Mouse (Mus musculus): ENCODE measurements around the gene Stx18. TPM values are rescaled to one million over a fixed set of nuclear protein-coding genes. Genes with fewer than 3 reads are reported as not detected.

Gene Stx18
- total RNA-seq, 2 experiments from 2014 or later = 24.0 to 31.5 TPM

DNA sequence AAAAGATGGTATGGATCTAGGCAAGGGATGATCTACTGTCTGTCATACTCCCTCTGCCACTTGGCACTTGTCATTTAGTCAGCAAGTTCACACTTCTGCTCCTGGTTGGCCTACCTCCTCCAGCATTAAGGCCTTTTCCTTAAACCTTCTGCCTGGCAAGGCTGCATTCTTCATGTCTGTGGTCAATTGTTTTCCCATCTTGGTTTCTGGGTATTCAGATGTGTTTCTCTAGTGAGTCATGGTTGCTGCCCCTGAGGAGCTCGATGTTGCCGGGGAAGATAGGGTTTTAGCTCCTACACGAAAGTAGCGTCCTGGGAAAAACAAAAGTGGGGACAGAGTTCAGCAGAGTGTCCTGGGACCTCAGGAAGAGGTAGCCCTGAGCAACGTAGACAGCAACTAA lies 80.7 kb downstream of the Stx18 start:
- ATAC-seq (replicated peaks; ENCODE audit: low FRiP score, low TSS enrichment, poor library complexity, severe bottlenecking) = no peak

DNA sequence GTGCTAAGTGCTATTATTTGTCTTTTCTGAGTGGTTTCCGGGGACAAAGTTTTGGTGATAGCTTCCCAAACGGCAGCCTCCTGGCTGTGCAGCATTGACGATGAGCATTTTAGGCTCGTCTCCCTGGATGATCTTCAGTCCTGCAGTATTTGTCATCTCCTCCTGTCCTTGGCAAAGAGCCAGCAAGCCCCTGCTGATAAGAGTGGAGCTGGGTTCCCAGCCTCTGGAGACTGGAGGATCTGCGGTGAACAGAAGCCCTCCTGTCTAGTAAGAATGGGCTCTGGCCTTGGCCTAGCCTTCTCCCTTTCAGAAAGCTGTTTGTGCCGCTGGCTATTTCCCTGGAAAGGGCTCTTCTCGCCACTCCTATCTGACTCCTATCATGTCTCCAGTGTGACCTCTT lies 83.2 kb downstream of the Stx18 start:
- ATAC-seq (replicated peaks; ENCODE audit: low FRiP score, low TSS enrichment, poor library complexity, severe bottlenecking) = no peak

DNA sequence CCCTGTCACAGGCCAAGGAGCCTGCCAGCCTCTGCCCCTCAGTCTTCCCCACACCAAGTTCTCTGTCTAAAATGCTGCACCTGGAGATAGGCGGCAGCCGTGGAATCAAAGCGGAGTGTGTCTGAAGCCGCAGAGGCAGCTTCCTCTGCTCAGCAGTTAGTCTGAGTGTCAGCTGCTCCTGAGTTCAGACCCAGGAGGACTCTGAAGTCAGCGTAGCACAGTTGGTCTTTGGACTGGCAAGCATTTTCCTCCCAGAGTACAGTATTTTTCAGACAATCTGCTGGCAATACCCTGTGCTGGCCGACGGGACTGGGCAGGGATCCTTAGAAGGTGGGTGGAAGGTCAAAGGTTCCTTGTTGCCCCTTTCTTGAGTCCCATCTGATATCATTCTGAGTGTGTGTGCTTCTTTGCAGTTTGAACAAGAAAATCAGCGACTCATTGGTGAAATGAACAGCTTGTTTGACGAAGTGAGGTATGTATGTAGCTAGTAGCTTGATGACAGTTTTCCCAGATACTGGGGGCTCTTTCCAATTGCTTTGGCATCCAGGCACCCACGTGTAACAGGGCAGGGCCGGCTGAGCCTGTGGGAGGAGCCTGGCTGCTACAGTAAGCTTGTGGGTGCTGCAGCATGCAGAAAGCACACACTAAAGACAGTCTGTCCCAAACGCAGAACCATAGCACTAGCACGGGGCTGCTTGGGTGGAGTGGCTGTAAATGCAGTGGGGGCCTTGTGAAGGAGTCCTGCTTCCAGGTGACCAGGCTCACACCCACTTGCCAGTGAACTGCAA lies 88.2 kb downstream of the Stx18 start:
- no peak for ATAC-seq (replicated peaks; ENCODE audit: low FRiP score, low TSS enrichment, poor library complexity, severe bottlenecking)

DNA sequence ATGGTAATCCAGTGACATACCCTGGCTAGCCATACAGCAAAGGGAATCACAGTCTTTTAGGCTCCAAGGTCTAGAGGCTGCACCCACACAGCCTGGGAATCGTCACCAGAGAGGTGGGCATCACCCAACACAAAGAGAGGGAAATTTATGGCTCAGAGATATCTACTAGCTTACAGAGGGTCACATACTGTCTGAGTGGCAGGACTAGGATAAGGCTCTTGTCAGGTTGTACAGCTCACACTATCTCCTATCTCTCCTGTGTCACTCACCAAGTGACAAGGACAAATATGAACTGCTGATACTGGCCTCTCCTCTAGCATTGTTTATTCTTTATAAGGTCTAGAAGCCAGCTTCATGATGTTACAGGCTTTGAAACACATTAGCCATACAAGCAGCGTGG lies 90.8 kb downstream of the Stx18 start:
- ATAC-seq (replicated peaks; ENCODE audit: low FRiP score, low TSS enrichment, poor library complexity, severe bottlenecking) = 0 out of 2 replicates have a peak, but pooled peaks have one; percentile 55

DNA sequence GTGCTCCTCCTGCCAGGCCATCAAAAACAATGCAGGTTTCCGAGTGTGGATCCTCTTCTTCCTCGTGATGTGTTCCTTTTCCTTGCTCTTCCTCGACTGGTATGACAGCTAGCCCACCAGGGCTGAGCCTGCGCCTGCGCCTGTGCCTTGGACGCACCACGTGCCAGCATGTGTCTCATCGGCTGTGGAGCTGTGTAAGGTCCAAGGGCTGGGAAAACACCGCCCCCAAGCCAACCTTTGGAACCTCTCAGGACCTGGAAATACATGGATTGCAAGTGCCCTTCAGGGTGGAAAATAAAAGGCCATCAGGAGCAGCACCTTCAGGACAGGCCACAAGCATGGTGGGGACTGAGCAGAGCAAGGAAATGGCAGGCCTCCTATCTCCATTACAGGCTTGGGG lies 97.7 kb downstream of the Stx18 start:
- no peak for ATAC-seq (replicated peaks; ENCODE audit: low FRiP score, low TSS enrichment, poor library complexity, severe bottlenecking)

DNA sequence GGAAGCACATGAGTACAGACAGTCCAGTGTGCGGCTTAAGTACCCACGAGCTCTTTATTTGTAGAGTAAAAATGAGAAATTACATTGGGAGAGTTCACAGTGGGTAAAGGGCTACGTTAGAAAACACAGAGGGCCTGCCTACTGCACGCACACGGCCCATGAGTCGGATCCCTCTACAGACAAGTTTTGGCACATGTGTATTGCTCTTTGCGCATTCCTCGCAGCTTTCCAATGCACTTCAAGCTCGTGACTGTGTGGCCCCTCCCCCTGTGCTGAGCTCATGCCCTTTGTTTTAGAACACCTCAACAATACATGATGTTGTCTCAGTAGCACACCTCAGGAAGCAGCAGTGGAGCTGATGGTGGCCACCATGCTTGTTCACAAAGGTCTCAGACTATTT lies 98.6 kb downstream of the Stx18 start:
- no peak for ATAC-seq (replicated peaks; ENCODE audit: low FRiP score, low TSS enrichment, poor library complexity, severe bottlenecking)

DNA sequence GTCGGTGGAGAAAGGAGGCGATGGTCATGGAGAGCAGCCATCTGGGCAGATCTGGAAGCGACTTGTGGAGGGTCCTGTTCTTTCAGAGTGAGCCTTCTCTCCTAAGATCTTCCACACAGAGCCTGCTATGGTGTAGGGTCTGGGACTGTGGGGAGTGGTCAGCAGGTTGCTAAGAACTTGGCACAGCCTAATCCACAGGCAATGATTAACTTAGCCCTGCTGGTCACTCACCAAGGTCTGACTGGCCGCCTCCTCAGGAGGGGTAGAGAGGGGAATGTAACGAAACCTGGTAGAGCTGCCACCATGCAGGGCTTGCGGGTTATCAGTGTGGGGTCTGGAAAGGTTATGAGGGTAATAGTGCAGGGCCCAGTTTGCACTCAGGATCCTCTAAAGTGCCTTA lies 102.4 kb downstream of the Stx18 start:
- no peak for ATAC-seq (replicated peaks; ENCODE audit: low FRiP score, low TSS enrichment, poor library complexity, severe bottlenecking)

DNA sequence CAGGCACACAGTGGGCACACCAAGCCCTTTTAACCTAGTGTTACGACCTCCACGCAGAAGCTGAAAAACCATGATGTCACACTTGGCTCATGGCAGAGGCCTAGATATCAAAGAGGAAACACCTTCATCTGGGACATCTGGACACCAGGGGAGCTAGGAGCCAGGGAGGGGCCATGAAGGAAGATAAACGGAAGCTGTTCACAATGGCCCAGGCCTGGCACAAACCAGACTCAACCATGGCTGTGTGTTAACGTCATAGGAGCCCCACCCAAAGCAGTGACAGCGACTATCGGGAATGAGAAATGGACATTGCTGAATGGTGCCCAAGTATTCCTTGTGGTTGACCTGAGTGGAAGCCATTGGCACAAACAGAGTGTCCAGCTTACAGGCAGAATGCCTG lies 108.0 kb downstream of the Stx18 start:
- 0 out of 2 replicates have a peak, but pooled peaks have one; percentile 16 for ATAC-seq (replicated peaks; ENCODE audit: low FRiP score, low TSS enrichment, poor library complexity, severe bottlenecking)

DNA sequence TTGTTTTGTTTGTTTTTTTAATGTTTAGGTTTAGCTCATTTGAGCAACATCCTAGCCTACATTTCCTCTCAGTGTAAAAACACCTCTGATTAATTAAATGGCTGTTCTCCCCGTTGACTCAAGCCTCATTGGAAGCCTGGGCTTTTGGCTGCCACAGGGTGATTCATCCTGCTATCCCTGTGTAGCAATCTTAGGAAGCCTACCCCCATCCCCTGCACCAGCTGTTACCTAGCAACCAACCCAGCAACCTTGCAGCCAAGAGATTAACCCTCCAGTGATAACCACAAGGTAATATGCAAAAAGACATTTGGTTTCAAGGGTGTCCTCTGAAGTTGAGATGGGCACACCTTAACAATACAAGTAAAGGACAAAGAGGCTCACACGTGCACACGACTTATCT lies 112.7 kb downstream of the Stx18 start:
- ATAC-seq (replicated peaks; ENCODE audit: low FRiP score, low TSS enrichment, poor library complexity, severe bottlenecking) = no peak

DNA sequence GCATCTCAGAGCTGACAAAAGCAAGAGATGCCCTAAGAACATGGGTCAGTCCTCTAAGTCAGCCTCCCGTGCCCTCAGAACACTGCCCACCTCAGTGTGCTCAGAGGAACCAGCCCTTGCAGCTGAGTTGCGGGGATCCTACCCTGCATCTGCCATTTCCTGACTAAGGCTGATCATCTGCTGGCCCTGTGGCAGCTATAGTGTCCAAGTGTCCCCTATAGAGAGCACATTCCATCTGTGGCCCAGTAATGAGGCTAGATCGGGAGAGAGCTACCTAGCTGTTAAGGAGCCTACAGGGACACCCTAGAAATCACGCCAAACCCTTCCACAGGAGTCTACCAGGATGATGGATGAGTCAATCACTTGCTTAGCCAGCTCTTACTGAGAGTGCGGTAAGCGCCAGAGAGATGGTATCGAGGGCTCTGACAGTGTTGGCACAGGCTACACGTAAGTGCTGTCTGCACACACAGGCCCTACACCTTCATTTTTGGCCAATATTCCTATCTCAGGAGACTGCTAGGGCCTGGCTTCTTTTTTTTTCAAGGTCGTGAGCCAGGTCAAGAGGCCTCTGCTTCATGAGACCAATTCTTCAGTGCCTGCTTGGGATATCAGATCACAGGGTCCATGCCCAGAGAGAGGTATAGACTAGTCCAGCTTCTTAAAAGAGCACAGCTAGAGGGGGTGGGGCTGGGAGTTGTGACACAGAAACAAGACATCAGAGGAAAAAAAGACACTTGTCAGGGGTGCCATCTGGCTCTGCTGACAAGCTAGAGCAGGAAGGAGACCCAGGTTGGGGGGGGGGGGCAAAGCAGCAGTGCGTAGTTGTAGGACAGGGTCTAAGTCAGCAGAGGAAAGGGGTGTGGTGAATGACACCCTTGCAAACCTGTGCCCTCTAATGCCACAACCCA lies 113.9 kb downstream of the Stx18 start:
- ATAC-seq (replicated peaks; ENCODE audit: low FRiP score, low TSS enrichment, poor library complexity, severe bottlenecking) = no peak

DNA sequence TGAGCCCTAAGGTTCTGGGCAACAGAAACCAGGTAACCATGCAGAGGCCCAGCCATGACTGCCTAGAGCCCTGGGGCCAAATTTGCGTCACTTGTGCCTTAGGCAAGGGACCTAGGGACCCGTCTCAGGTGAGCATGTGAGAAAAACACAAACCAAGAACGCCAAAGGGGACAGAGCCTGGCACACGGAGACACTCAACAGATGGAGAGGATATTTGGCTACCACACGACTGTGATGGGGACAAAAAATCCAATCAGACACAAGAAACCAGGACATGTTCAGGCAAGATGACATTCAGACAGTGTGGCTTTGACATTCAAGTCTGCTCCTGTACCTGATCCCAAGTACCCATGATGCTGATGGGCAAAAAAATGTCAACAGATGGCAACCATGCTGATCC lies 115.1 kb downstream of the Stx18 start:
- no peak for ATAC-seq (replicated peaks; ENCODE audit: low FRiP score, low TSS enrichment, poor library complexity, severe bottlenecking)

DNA sequence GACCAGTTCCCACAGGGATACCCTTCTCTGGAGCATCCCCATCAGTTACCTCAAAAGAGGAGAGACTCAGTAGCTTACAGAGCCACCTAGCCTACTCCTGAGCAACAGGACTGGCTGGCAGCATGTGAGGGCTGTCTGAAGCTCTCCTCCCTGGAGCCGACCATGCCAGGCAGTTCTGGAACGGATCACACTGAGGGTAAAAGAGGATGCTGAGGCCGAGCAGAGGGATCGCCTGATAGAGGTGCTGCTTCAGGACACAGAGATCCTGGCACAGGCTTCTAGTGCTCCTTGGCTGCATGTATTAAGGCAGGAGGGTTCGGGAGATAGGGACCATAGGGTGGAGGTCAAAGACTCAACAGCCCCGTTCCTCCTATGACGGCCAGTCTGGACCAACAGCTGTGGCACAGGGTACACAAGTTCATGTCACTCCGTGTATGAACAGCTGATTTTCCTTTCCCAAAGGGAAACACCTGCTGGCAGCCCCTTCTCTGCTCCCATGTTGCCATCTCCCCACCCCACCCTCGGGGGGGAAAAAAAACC lies 119.0 kb downstream of the Stx18 start:
- ATAC-seq (replicated peaks; ENCODE audit: low FRiP score, low TSS enrichment, poor library complexity, severe bottlenecking) = no peak

DNA sequence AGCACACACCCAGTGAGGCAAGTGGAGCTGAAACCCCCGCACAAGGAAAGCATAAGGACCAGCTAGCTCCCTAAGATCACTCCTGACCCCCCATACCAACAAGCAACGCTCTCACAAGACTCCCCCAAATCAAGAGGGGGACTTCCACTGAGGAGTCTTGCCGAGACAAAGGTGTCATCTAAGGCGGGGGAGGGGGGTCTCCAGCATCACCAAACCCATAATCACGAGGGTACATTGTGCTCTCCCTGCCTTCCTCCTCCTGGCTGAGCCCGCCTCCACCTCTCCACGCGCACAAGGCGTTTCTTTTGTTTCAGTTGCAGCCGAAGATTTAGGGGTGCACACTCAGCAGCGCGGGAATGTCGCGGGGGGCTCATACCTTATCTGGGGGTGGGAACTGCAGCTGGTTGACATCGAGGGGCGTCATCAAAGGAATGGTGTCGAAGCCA lies 120.0 kb downstream of the Stx18 start:
- ATAC-seq (replicated peaks; ENCODE audit: low FRiP score, low TSS enrichment, poor library complexity, severe bottlenecking) = no peak

DNA sequence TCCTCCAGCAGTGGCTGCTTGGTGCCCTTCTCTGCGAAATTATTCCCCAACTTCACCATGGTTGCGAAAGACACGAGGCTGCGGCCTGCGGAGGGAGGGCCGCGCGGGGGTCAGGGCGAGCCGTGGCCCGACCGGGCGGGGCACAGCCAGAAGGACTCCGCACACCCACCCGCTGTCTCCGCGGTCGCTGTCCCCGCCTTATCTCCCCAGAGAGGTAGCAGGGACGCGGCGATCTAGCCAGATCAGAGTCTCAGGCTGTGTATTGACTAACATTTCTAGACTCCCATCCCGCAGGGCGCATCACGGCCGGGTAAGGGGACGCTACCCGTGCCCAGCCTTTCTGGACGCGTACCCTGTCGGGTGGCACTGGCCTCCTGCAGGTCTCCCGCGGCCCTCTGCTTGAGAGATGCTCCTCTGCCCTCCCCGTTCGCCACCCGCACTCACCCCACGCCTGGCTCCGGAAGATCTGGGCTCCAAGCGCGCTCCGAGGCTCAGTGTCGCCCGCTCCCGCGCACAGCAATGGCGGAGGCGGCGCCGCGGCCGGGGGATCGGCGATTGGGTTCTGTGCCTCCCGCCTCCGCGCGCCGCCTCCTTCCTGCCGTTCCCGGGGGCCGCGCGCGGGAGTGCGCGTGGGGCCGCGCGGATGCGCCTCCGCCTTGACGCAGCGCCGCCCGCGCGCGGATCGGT lies 120.5 kb downstream of the Stx18 start:
- ATAC-seq (replicated peaks; ENCODE audit: low FRiP score, low TSS enrichment, poor library complexity, severe bottlenecking) = no peak

DNA sequence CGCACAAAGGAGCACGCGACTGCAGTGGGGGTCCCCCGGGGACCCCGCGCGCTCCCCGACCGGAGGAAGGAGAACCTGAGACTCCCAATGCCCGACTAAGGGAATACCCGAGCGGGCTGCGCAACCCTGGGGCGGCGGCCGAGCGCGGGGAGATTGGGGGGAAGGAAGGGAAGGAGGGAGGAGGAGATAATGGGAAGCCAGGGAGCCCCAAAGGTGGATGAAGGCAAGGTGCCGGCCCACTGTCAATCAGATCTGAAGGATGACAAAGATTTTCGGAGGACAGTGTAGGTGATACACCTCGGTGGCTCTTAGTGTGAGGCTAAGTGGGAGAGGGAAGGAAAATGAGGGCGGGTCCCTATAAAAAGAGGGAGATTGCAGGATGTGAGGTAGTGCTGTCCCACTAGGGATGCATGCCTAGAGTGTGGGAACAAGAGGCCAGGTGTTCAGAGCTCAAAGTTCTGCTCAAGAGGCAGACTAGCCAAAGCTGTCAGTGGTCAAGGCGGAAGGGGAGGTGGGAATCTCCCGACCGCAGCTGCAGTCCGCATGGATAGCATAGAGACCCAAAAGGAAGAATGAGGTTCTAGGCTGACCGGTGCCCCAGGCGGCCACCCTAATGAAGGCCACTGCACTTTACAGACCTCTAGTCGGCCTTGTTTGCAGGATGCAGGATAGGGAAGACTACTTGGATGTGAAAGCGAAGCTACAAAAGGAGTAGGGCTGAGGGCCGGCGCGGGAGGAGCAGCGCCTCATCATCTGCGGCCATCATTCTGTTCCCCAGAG lies 121.3 kb downstream of the Stx18 start, which contains the start of gene Nsg1:
Gene Nsg1, minus strand, starts transcription at position 274 of the 780 bp plus-strand sequence.
- ATAC-seq (replicated peaks; ENCODE audit: low FRiP score, low TSS enrichment, poor library complexity, severe bottlenecking) = no peak

DNA sequence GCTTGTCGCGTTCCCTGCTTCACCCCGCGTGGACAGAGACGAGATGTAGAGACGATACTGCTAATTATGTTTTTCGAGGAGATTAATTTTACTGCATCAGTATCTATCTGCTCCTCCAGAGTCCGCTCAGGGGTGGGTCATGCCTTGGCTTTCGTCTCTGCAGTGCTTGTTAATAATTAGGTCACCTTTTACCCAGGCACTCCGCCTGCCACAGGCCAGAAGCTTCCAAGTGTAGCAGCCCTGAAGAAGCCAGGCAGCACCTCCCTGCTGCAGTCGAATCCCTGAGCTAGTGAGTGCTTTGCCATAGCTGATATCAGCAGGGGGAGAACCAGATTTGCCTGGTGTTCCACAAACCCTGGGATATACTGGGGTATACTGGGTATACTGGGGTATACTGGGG lies 130.0 kb downstream of the Stx18 start:
- ATAC-seq (replicated peaks; ENCODE audit: low FRiP score, low TSS enrichment, poor library complexity, severe bottlenecking) = no peak

DNA sequence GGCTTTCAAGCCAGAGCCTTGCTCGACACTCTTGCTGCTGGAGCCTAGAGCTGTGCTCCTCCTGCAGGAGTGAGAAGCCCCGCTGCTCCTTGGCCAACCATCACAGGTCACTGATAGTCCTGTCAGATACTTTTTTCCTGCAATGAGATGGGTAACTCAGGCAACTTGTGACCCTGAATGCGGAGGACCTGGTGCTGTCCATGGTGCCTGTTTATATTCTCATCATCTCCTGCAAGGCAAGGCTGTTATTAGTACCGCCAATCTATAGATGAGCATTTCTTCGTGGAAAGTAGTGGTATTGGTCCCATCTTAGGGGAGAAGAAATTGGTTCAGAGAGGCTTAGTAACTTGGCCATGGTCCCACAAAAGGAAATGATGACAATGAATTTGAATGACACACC lies 135.2 kb downstream of the Stx18 start:
- no peak for ATAC-seq (replicated peaks; ENCODE audit: low FRiP score, low TSS enrichment, poor library complexity, severe bottlenecking)

DNA sequence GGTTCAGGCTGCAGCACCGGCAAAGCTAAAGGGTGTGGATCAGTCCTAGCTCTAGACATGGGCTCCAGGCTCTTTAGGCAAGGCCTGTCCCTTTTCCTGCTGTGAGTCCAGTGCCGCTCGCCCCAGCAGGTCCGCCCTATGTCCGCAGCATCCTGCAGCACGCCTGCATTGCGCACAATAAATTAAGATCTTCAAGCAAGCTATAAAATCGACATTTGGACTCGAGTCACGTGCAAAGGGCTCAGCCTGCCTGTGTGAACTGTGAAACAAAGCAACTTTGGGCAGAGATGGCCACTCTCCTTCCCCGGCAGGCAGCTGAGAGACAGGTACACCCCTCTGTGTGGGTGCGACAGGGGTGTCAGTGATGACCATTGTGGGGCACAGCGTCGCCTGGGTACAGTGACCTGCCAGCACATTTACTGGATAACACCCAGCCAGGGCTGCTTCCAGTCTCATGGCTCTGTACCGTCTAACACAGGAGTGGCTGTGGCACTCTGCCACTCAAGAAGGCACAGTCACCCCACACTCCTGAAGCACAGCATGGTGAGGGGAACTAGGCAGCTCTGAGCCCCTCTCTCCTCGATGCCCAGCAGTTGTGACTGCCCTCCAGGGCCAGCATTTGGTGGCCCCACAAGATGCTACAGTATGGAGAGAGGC lies 135.8 kb downstream of the Stx18 start:
- ATAC-seq (replicated peaks; ENCODE audit: low FRiP score, low TSS enrichment, poor library complexity, severe bottlenecking) = no peak

Measured in megakaryocyte-erythroid progenitor cell, adult 5-6 weeks (primary cell).